Mouse (Mus musculus): ENCODE measurements around the gene Gm21974. TPM values are rescaled to one million over a fixed set of nuclear protein-coding genes. Genes with fewer than 3 reads are reported as not detected.
"Not testable (repeated sequence)": the region's sequence is repeated elsewhere in the genome, so short reads cannot be mapped to it uniquely, and the experiment has no call there.

Gene Gm21974
- total RNA-seq (2014; rRNA removed) (0.16 TPM in 1 of 2 replicates, not detected in the other), polyA plus RNA-seq (2015; fragmentation: Nextera tagmentation; extraction: Ambion mirVana) (not detected in 2 replicates)

DNA sequence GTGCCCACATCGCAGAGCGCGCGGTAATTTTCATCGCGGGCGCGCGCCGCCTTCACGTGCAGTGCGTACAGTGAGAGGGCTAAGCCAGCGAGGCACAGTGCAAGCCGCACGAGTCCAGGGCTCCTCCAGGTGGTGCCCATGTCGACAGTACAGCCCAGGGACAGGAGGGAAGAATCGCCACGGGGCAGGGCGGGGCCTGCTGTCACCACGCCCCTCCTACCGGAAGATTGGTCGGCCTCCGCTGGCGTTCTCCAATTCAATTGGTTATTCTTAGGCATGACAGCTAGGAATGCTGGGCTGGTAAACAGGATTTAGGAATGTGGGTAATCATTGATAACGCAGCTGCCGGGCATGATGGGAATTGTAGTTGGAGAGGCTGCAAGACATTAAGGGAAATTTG, at the start of gene Gm21974, which contains the start of gene Vkorc1:
Gm21974 (minus strand) TSS at position 13 of the 400 bp plus-strand sequence.
Vkorc1 (minus strand) TSS at position 176 of the 400 bp plus-strand sequence.
- no peaks in the 10 kb centered on the region for H3K9me3 ChIP-seq (ENCODE audit: low read length)
- no peaks in the 10 kb centered on the region for H3K27me3 ChIP-seq (ENCODE audit: insufficient read depth, low read length)
- under 1% methylated on average over 26 of the region's 26 CpGs for WGBS
- H3K4me2 ChIP-seq (ENCODE audit: low read depth, low read length, poor library complexity, severe bottlenecking), result peak within 1 kb of the TSS; percentile 74
- H3K36me3 ChIP-seq (ENCODE audit: insufficient read depth, low read length), result peaks cover 19% of the 10 kb centered on the region
- TF ChIP-seq CTCF (IDR thresholded peaks at IDR 0.05), result peak; percentile 63
- no peaks in the 10 kb centered on the region for H3K4me1 ChIP-seq (ENCODE audit: insufficient read depth, low read length)
- peak within 1 kb of the TSS; percentile 69 for H3K9ac ChIP-seq (replicated peaks; ENCODE audit: low read length, poor library complexity, severe bottlenecking)
- DNase-seq (ENCODE audit: low spot score) (peak; percentile 98), ATAC-seq (ENCODE audit: low FRiP score) (peak; percentile 96)
- peak within 1 kb of the TSS; percentile 60 for H3K4me3 ChIP-seq (ENCODE audit: low read depth, low read length)
- peak within 1 kb of the TSS; percentile 71 for H3K27ac ChIP-seq (ENCODE audit: low read depth, low read length)

DNA sequence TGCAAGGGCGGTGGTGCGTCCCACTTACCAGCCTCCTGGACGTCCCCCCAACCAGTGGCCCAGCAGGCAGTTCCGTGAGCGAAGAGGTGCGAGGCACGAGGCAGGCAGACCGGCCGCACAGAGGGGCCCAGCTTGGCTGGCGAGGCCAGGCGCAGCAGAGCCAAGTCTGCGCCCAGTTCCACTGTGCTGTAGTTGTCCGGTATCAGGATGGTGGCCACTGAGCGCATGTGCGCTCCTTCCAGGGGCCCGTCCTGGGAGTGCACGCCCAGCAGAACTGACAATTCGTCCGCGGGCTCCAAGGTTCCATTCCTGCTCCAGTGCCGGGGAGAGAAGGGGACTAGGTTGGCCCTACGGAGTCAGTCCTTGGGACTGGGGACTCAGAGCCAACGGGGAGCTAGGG, 49.4 kb upstream of the Gm21974 start:
- no peaks in the 10 kb centered on the region for H3K36me3 ChIP-seq (ENCODE audit: insufficient read depth, low read length)
- no peaks in the 10 kb centered on the region for H3K9me3 ChIP-seq (ENCODE audit: low read length)
- peaks cover 15% of the 10 kb centered on the region for H3K27me3 ChIP-seq (ENCODE audit: insufficient read depth, low read length)
- no peak overlapping the region for H3K4me2 ChIP-seq (ENCODE audit: low read depth, low read length, poor library complexity, severe bottlenecking)
- WGBS, result 14% methylated on average over 23 of the region's 23 CpGs
- no peak for TF ChIP-seq CTCF (IDR thresholded peaks at IDR 0.05)
- H3K4me3 ChIP-seq (ENCODE audit: low read depth, low read length), result no peak overlapping the region
- no peak overlapping the region for H3K27ac ChIP-seq (ENCODE audit: low read depth, low read length)
- ATAC-seq (ENCODE audit: low FRiP score) (no peak), DNase-seq (ENCODE audit: low spot score) (no peak)
- no peak overlapping the region for H3K9ac ChIP-seq (replicated peaks; ENCODE audit: low read length, poor library complexity, severe bottlenecking)
- H3K4me1 ChIP-seq (ENCODE audit: insufficient read depth, low read length), result no peaks in the 10 kb centered on the region

DNA sequence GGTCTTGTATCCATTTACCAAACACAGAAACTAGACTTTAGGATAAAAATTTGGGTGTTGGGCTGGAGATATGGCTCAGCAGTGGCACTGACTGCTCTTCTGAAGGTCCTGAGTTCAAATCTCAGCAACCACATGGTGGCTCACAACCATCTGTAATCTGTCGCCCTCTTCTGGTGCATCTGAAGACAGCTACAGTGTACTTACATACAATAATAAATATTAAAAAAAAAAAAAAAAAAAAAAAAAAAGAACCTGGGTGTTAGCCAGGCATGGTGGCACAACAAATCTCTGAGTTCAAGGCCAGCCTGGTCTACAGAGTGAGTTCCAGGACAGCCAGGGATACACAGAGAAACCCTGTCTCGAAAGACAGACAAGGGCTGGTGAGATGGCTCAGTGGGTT, 46.8 kb upstream of the Gm21974 start:
- not testable (repeated sequence) for ATAC-seq (ENCODE audit: low FRiP score); DNase-seq (ENCODE audit: low spot score)

DNA sequence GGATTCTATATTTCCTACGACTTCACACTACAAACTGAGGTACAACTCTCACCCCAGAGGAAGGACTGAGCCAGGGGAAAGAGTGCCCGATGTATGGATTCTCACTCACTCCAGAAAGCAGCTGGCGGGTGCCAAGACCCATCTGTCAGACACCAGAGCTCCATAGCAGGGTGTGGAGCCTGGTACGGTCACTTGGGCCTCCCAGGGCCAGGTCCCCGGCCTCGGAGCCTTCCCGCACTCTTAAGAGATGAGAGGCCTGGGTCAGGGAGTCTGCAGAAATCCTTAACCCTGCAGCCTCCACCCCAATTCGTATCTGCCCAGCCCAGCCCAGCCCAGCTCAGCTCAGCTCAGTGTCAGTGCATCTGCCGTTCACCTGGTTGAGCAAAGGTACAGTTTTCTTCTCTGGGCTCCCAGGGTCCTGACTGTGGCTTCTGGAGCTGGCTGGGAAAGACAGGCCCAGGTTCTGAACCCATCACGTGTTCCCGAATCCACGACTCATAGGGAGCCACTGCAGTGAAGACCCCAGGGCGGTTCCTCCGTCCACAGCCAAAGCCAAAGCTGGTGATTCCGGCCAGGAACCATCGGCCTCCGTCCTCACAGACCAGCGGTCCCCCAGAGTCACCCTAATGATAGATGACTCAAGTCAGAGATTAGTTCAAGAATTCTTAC, 41.1 kb upstream of the Gm21974 start:
- no peak for DNase-seq (ENCODE audit: low spot score)
- Histone ChIP-seq H3K4me1 (ENCODE audit: insufficient read depth, low read length) (peaks cover 5% of the 10 kb centered on the region; the same call in 1 of the 2 replicates), H3K27ac (ENCODE audit: low read depth, low read length) (peak overlapping the region; percentile 85), H3K27me3 (ENCODE audit: insufficient read depth, low read length) (no peaks in the 10 kb centered on the region), H3K4me2 (ENCODE audit: low read depth, low read length, poor library complexity, severe bottlenecking) (peak overlapping the region; percentile 55), H3K9ac (replicated peaks; ENCODE audit: low read length, poor library complexity, severe bottlenecking) (peak overlapping the region; percentile 83), H3K4me3 (ENCODE audit: low read depth, low read length) (peak overlapping the region; percentile 69), H3K9me3 (ENCODE audit: low read length) (no peaks in the 10 kb centered on the region), H3K36me3 (ENCODE audit: insufficient read depth, low read length) (no peaks in the 10 kb centered on the region)
- no peak for TF ChIP-seq CTCF (IDR thresholded peaks at IDR 0.05)
- peak; percentile 5; the same call in 1 of the 2 replicates for ATAC-seq (ENCODE audit: low FRiP score)
- WGBS, result 55% methylated on average over 18 of the region's 18 CpGs

More for the DNA sequence above, 46.8 kb upstream of the Gm21974 start:
- not testable (repeated sequence) for H3K4me3 ChIP-seq (ENCODE audit: low read depth, low read length); H3K4me2 ChIP-seq (ENCODE audit: low read depth, low read length, poor library complexity, severe bottlenecking); H3K4me1 ChIP-seq (ENCODE audit: insufficient read depth, low read length); H3K27ac ChIP-seq (ENCODE audit: low read depth, low read length); H3K9me3 ChIP-seq (ENCODE audit: low read length); H3K9ac ChIP-seq (replicated peaks; ENCODE audit: low read length, poor library complexity, severe bottlenecking); H3K36me3 ChIP-seq (ENCODE audit: insufficient read depth, low read length)
- WGBS, result 45% methylated on average over 2 of the region's 2 CpGs
- TF ChIP-seq CTCF (IDR thresholded peaks at IDR 0.05), result 0 out of 2 replicates have a peak, but pooled peaks have one; percentile 24
- peaks cover 15% of the 10 kb centered on the region for H3K27me3 ChIP-seq (ENCODE audit: insufficient read depth, low read length)

DNA sequence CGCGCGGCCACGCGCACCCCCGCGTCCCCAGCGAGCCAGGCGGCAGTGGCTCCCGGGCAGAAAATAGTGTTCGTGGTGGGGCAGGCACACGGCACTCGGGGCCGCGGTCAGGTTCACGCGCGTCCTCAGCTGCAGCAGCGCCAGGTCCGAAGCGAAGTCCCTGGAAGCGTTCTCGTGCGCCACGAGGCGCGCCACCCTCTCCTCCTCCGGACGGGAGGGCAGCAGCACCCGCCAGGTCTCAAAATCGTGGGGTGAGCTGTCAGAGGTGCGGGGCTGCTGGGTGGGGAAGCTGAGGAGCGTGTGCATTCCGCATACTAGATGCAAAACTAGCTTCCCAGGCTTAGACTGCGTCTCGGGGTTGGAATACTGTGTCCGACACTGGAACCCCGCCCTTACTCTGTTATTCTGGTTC, 40.5 kb upstream of the Gm21974 start:
- ATAC-seq (ENCODE audit: low FRiP score) (peak; percentile 41), DNase-seq (ENCODE audit: low spot score) (peak; percentile 33)
- no peak for TF ChIP-seq CTCF (IDR thresholded peaks at IDR 0.05)
- no peaks in the 10 kb centered on the region for H3K36me3 ChIP-seq (ENCODE audit: insufficient read depth, low read length)
- H3K4me3 ChIP-seq (ENCODE audit: low read depth, low read length), result peak overlapping the region; percentile 69
- no peaks in the 10 kb centered on the region for H3K27me3 ChIP-seq (ENCODE audit: insufficient read depth, low read length)
- peak overlapping the region; percentile 83 for H3K9ac ChIP-seq (replicated peaks; ENCODE audit: low read length, poor library complexity, severe bottlenecking)
- under 1% methylated on average over 33 of the region's 38 CpGs for WGBS
- H3K4me2 ChIP-seq (ENCODE audit: low read depth, low read length, poor library complexity, severe bottlenecking), result peak overlapping the region; percentile 55
- H3K27ac ChIP-seq (ENCODE audit: low read depth, low read length), result peak overlapping the region; percentile 85
- H3K9me3 ChIP-seq (ENCODE audit: low read length), result no peaks in the 10 kb centered on the region
- peaks cover 5% of the 10 kb centered on the region; the same call in 1 of the 2 replicates for H3K4me1 ChIP-seq (ENCODE audit: insufficient read depth, low read length)
